Mouse (Mus musculus): Measurements from ENCODE around the gene Slc34a3. TPM values are rescaled to one million over a fixed set of nuclear protein-coding genes. Genes with fewer than 3 reads are reported as not detected.

Slc34a3 gene
- polyA plus RNA-seq, 1 experiment from 2014 or later, result not detected

GRCm38 (mm10) chr2:25196172-25196954 lies 37.8 kb downstream of the Slc34a3 start, which contains the start of gene Tor4a:
TSS of gene Tor4a (minus strand) at chr2:25196886.
- Histone ChIP-seq H3K4me3 (no peak within 1 kb of the TSS), H3K9me3 (no peaks in the 10 kb centered on the region), H3K27me3 (replicated peaks) (peaks cover 32% of the 10 kb centered on the region), H3K36me3 (peaks cover 37% of the 10 kb centered on the region), H3K27ac (no peak within 1 kb of the TSS), H3K9ac (peak within 1 kb of the TSS; percentile 21; the same call in 1 of the 2 replicates), H3K4me2 (replicated peaks) (peak within 1 kb of the TSS; percentile 40), H3K4me1 (peaks cover 3% of the 10 kb centered on the region; the same call in 1 of the 2 replicates)
- ATAC-seq (ENCODE audit: low FRiP score, low read depth), result no peak
- 14% methylated on average over 8 of the region's 8 CpGs for WGBS

GRCm38 (mm10) chr2:25195211-25196156 lies 38.7 kb downstream of the Slc34a3 start:
- H3K9me3 ChIP-seq, result no peaks in the 10 kb centered on the region
- peak overlapping the region; percentile 21; the same call in 1 of the 2 replicates for H3K9ac ChIP-seq
- peaks cover 28% of the 10 kb centered on the region for H3K36me3 ChIP-seq
- no peak overlapping the region for H3K27ac ChIP-seq
- H3K4me3 ChIP-seq, result no peak overlapping the region
- H3K4me1 ChIP-seq, result peaks cover 3% of the 10 kb centered on the region; the same call in 1 of the 2 replicates
- H3K27me3 ChIP-seq (replicated peaks), result peaks cover 32% of the 10 kb centered on the region
- 21% methylated on average over 55 of the region's 55 CpGs for WGBS
- ATAC-seq (ENCODE audit: low FRiP score, low read depth), result no peak
- H3K4me2 ChIP-seq (replicated peaks), result peak overlapping the region; percentile 40

DNA sequence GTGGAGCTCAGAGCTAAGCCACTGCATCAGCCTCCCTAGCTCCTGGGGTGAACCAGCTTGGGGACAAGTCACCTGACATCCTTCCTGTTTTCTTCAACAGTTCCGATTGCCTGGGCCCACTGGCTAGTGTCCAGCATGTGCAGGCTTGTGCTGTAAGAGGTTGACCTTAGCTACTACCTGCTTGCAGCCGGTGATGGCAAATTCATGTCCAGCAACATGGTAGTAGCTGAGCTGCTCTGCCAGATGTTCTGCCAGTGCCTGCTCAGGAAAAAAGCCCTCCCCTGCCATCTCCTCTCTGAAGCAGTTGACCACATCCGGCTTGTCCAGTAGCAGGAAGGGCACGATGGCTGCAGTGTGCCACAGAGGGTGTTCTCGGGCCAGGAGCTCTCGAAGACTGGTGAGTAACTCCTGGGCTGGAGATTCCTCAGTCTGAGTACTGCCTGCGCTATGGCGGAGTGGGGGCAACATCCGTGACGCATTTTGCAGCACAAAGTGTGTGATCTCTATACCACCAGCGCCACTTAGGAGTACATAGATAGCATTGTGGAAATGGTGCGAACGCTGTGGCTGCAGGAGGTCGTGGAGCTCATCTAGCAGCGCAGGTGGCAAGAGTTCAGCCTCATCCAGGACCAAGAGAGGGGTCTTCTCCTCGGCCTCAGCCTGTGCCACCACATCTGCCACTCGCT lies 39.5 kb downstream of the Slc34a3 start:
- 87% methylated on average over 17 of the region's 17 CpGs for WGBS
- Histone ChIP-seq H3K27ac (no peak overlapping the region), H3K27me3 (replicated peaks) (peaks cover 32% of the 10 kb centered on the region), H3K4me3 (no peak overlapping the region), H3K9me3 (no peaks in the 10 kb centered on the region), H3K9ac (no peak overlapping the region), H3K36me3 (peaks cover 19% of the 10 kb centered on the region), H3K4me1 (peaks cover 3% of the 10 kb centered on the region; the same call in 1 of the 2 replicates), H3K4me2 (replicated peaks) (peak overlapping the region; percentile 40; the same call in 1 of the 2 replicates)
- ATAC-seq (ENCODE audit: low FRiP score, low read depth), result no peak

DNA sequence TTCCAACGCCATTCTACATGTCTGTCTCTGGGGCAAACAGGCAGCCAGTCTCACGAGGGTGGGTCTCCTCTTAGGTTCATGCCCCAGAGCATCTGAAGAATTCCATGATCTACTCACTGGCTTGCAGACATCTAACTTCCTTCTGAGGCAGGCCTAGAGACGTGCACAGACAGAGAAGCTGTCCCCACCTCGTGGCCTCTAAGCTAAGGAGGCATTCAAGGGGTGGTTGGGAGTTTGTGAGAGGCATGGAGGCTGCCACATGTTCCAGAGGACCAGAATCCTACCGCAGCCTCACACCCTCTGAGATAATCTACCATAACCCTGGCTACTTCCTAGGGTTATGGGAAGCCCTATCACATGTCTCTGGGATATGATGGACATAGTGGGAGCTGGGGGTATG lies 40.2 kb downstream of the Slc34a3 start:
- H3K4me1 ChIP-seq, result peaks cover 3% of the 10 kb centered on the region; the same call in 1 of the 2 replicates
- H3K9ac ChIP-seq, result no peak overlapping the region
- no peaks in the 10 kb centered on the region for H3K9me3 ChIP-seq
- no peak for ATAC-seq (ENCODE audit: low FRiP score, low read depth)
- H3K4me3 ChIP-seq, result no peak overlapping the region
- peaks cover 32% of the 10 kb centered on the region for H3K27me3 ChIP-seq (replicated peaks)
- H3K4me2 ChIP-seq (replicated peaks), result no peak overlapping the region
- WGBS, result 85% methylated on average over 5 of the region's 5 CpGs
- no peak overlapping the region for H3K27ac ChIP-seq
- peaks cover 15% of the 10 kb centered on the region for H3K36me3 ChIP-seq

- Histone ChIP-seq H3K4me1 (peaks cover 3% of the 10 kb centered on the region; the same call in 1 of the 2 replicates), H3K9ac (no peak overlapping the region), H3K36me3 (peaks cover 9% of the 10 kb centered on the region), H3K4me3 (no peak overlapping the region), H3K27me3 (replicated peaks) (peaks cover 32% of the 10 kb centered on the region), H3K4me2 (replicated peaks) (peak overlapping the region; percentile 30; the same call in 1 of the 2 replicates), H3K27ac (no peak overlapping the region), H3K9me3 (no peaks in the 10 kb centered on the region)
- ATAC-seq (ENCODE audit: low FRiP score, low read depth), result peak; percentile 79
- 2% methylated on average over 6 of the region's 6 CpGs for WGBS
Observed at GRCm38 (mm10) chr2:25193330-25193770, 40.8 kb downstream of the Slc34a3 start.

GRCm38 (mm10) chr2:25187841-25188240 lies 46.3 kb downstream of the Slc34a3 start:
- no peak for ATAC-seq (ENCODE audit: low FRiP score, low read depth)

GRCm38 (mm10) chr2:25186575-25186930 lies 47.6 kb downstream of the Slc34a3 start:
- Histone ChIP-seq H3K4me3 (peak overlapping the region; percentile 48), H3K4me1 (peaks cover 35% of the 10 kb centered on the region), H3K4me2 (replicated peaks) (peak overlapping the region; percentile 77), H3K36me3 (peaks cover 8% of the 10 kb centered on the region; the same call in 1 of the 2 replicates), H3K27ac (0 out of 2 replicates have a peak overlapping the region, but pooled peaks have one; percentile 96), H3K27me3 (replicated peaks) (no peaks in the 10 kb centered on the region), H3K9me3 (no peaks in the 10 kb centered on the region), H3K9ac (peak overlapping the region; percentile 70; the same call in 1 of the 2 replicates)
- WGBS, result 34% methylated on average over 5 of the region's 5 CpGs
- ATAC-seq (ENCODE audit: low FRiP score, low read depth), result no peak

More at GRCm38 (mm10) chr2:25187841-25188240, 46.3 kb downstream of the Slc34a3 start:
- no peaks in the 10 kb centered on the region for H3K27me3 ChIP-seq (replicated peaks)
- H3K4me2 ChIP-seq (replicated peaks), result no peak overlapping the region
- no peak overlapping the region for H3K27ac ChIP-seq
- no peak overlapping the region for H3K4me3 ChIP-seq
- H3K9ac ChIP-seq, result no peak overlapping the region
- H3K36me3 ChIP-seq, result peaks cover 8% of the 10 kb centered on the region; the same call in 1 of the 2 replicates
- no peaks in the 10 kb centered on the region for H3K9me3 ChIP-seq
- peaks cover 31% of the 10 kb centered on the region for H3K4me1 ChIP-seq
- 79% methylated on average over 6 of the region's 6 CpGs for WGBS

- under 1% methylated on average over 64 of the region's 64 CpGs for WGBS
- ATAC-seq (ENCODE audit: low FRiP score, low read depth), result peak; percentile 82
Observed at GRCm38 (mm10) chr2:25185625-25186574, 48.3 kb downstream of the Slc34a3 start.

DNA sequence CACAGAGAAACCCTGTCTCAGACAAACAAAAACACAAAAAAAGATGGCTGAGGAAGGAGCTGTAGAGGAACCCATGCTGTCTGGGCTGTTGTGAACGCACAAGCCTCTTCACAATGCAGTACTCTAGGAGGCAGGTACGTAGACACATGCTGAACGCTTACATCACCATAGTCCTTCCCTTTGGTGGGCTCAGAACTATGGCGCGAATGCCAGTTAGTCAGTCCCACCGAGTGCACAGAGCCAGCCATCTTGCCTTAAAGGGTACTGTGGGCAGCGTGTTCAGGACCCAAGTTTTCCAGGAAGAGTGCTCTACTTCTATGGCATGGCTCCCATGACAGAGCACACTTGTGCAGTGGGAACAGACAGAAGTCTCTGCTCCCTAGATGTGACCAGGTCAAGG lies 49.7 kb downstream of the Slc34a3 start:
- H3K27me3 ChIP-seq (replicated peaks), result 0 out of 2 replicates have a peak, but pooled peaks cover 3% of the 10 kb centered on the region
- H3K36me3 ChIP-seq, result peaks cover 8% of the 10 kb centered on the region; the same call in 1 of the 2 replicates
- H3K4me2 ChIP-seq (replicated peaks), result peak overlapping the region; percentile 77
- H3K27ac ChIP-seq, result peak overlapping the region; percentile 96; the same call in 1 of the 2 replicates
- no peak for ATAC-seq (ENCODE audit: low FRiP score, low read depth)
- H3K9me3 ChIP-seq, result no peaks in the 10 kb centered on the region
- no peak overlapping the region for H3K9ac ChIP-seq
- H3K4me3 ChIP-seq, result no peak overlapping the region; the same call in 1 of the 2 replicates
- H3K4me1 ChIP-seq, result peaks cover 46% of the 10 kb centered on the region
- 90% methylated on average over 7 of the region's 7 CpGs for WGBS

More at GRCm38 (mm10) chr2:25185625-25186574, 48.3 kb downstream of the Slc34a3 start:
- peak overlapping the region; percentile 77 for H3K4me2 ChIP-seq (replicated peaks)
- peaks cover 38% of the 10 kb centered on the region for H3K4me1 ChIP-seq
- no peaks in the 10 kb centered on the region for H3K9me3 ChIP-seq
- peak overlapping the region; percentile 48 for H3K4me3 ChIP-seq
- peaks cover 8% of the 10 kb centered on the region; the same call in 1 of the 2 replicates for H3K36me3 ChIP-seq
- no peaks in the 10 kb centered on the region for H3K27me3 ChIP-seq (replicated peaks)
- H3K9ac ChIP-seq, result peak overlapping the region; percentile 70
- H3K27ac ChIP-seq, result peak overlapping the region; percentile 96

GRCm38 (mm10) chr2:25183336-25183735 lies 50.8 kb downstream of the Slc34a3 start:
- ATAC-seq (ENCODE audit: low FRiP score, low read depth), result no peak
- H3K9me3 ChIP-seq, result no peaks in the 10 kb centered on the region
- WGBS, result 44% methylated on average over 2 of the region's 2 CpGs
- H3K36me3 ChIP-seq, result peaks cover 8% of the 10 kb centered on the region; the same call in 1 of the 2 replicates
- peak overlapping the region; percentile 82 for H3K4me3 ChIP-seq
- H3K27ac ChIP-seq, result no peak overlapping the region
- 0 out of 2 replicates have a peak, but pooled peaks cover 3% of the 10 kb centered on the region for H3K27me3 ChIP-seq (replicated peaks)
- H3K4me1 ChIP-seq, result peaks cover 57% of the 10 kb centered on the region
- H3K4me2 ChIP-seq (replicated peaks), result peak overlapping the region; percentile 77
- 0 out of 2 replicates have a peak overlapping the region, but pooled peaks have one; percentile 92 for H3K9ac ChIP-seq
